Mouse (Mus musculus): ENCODE results near the gene Hist1h3d. TPM values are rescaled to one million over a fixed set of nuclear protein-coding genes. Genes with fewer than 3 reads are reported as not detected.
A peak's percentile ranks its signal among the peaks of the same experiment; 100 is the strongest.

Gene Hist1h3d
- polyA plus RNA-seq (2012; rRNA removed) (20.4 and 27.3 TPM in 2 replicates), polyA plus RNA-seq (2014; fragmentation: Nextera tagmentation; extraction: Ambion mirVana) (7.1 and 7.2 TPM in 2 replicates)

DNA sequence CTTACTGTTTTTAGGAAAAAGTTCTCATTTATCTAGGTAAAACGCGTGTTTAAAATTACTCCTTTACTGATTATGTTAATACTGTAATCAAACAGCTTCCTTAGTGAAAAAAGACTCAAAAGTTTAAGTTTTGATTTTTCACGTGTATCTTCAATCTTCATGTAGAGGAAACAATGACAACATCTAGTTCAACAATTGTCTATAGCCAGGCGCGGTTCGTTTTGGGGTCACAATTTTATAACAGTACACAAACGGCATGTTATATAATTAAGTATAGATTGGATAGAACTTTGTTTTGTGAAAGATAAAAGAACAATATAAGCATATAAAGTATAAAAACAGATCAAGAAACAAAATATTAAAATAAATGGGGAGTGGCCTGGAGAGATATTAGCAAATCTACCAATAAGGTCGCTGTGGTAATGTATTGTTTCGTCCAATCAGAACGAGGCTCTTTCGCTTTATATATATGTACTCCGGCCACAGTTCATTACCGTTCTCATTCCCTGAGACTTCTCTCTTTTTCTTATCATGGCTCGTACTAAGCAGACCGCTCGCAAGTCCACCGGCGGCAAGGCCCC is at the start of gene Hist1h3d:
Gene Hist1h3d (plus strand): TSS at position 493 of the 581 bp plus-strand sequence.
- TF ChIP-seq EP300 (IDR thresholded peaks at IDR 0.05; ENCODE audit: low read depth) (peak; percentile 68), CTCF (IDR thresholded peaks at IDR 0.05; ENCODE audit: low read depth) (no peak)
- H3K9ac ChIP-seq (replicated peaks), result peak within 1 kb of the TSS; percentile 99
- no peaks in the 10 kb centered on the region for H3K36me3 ChIP-seq (replicated peaks; ENCODE audit: control insufficient read depth, insufficient read depth, low read depth)
- DNase-seq (ENCODE audit: low read depth in 3 of 3, low spot score in 3 of 3) (peak; percentile 89 to 91 (median 91)), ATAC-seq (ENCODE audit: insufficient read depth) (peak; percentile 26)
- no peaks in the 10 kb centered on the region for H3K27me3 ChIP-seq (ENCODE audit: control insufficient read depth, insufficient read depth, low read length)
- H3K4me2 ChIP-seq (ENCODE audit: low read depth), result peak within 1 kb of the TSS; percentile 96
- H3K4me3 ChIP-seq (ENCODE audit: insufficient read depth in 1 of 2, low read depth in 2 of 2, low read length in 2 of 2), result peak within 1 kb of the TSS; percentile 65 to 69
- under 1% methylated on average over 18 of the region's 18 CpGs for WGBS (ENCODE audit: insufficient replicate concordance)
- H3K27ac ChIP-seq, result peak within 1 kb of the TSS; percentile 98
- no peaks in the 10 kb centered on the region for H3K9me3 ChIP-seq (ENCODE audit: control insufficient read depth, low read length)
- peaks cover 12 to 14% of the 10 kb centered on the region in 2 experiments; a peak in 3 of 4 replicates for H3K4me1 ChIP-seq (replicated peaks; ENCODE audit: control insufficient read depth in 2 of 2, insufficient read depth in 2 of 2, low read length in 1 of 2)

DNA sequence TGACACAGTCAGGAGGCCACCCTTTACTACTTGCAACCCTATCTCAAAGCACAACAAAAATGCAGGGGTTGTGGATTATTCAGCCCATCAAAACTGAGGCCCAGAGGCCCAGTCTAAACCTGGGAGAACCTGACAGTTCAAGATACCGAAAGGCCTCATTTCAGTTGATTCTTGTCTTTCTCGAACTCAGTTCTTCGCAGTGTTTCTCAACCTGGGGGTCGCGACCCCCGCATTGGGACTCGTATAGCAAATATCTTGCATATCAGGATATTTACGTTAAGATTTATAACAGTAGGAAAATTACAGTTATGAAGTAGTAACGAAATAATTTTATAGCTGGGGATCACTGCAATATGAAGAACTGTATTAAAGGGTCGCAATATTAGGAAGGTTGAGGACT is 49.7 kb upstream of the Hist1h3d start:
- peaks cover 11 to 17% of the 10 kb centered on the region in 2 experiments for H3K4me1 ChIP-seq (replicated peaks; ENCODE audit: control insufficient read depth in 2 of 2, insufficient read depth in 2 of 2, low read length in 1 of 2)
- H3K4me2 ChIP-seq (ENCODE audit: low read depth), result peak overlapping the region; percentile 64
- TF ChIP-seq CTCF (IDR thresholded peaks at IDR 0.05; ENCODE audit: low read depth), result no peak
- no peak for TF ChIP-seq EP300 (IDR thresholded peaks at IDR 0.05; ENCODE audit: low read depth)
- peak overlapping the region; percentile 46 to 47 for H3K4me3 ChIP-seq (ENCODE audit: insufficient read depth in 1 of 2, low read depth in 2 of 2, low read length in 2 of 2)
- no peaks in the 10 kb centered on the region for H3K27me3 ChIP-seq (ENCODE audit: control insufficient read depth, insufficient read depth, low read length)
- H3K36me3 ChIP-seq (replicated peaks; ENCODE audit: control insufficient read depth, insufficient read depth, low read depth), result no peaks in the 10 kb centered on the region
- H3K27ac ChIP-seq, result no peak overlapping the region; the same call in 1 of the 2 replicates
- H3K9ac ChIP-seq (replicated peaks), result peak overlapping the region; percentile 43
- WGBS (ENCODE audit: insufficient replicate concordance), result 1% methylated on average over 10 of the region's 10 CpGs
- H3K9me3 ChIP-seq (ENCODE audit: control insufficient read depth, low read length), result no peaks in the 10 kb centered on the region
- DNase-seq (ENCODE audit: low read depth in 3 of 3, low spot score in 3 of 3), result no peak
- no peak for ATAC-seq (ENCODE audit: insufficient read depth)

DNA sequence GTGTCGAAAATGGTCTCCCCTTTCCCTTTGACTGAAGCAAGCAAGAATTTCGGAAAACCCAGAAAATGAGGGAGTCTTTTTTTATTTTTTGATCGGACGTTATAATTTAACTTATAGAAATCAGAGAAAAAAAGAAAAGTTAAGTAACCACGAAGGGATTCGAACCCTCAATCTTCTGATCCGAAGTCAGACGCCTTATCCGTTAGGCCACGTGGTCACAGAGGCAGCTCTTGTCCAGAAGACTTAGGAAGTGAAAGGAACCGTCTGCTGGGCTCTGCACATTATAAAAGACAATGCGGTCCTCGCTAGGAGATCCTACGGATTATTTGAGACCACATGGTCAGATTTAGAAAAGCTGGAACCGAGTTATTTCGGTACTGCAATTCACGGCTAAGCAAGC is 49.3 kb upstream of the Hist1h3d start:
- ATAC-seq (ENCODE audit: insufficient read depth), result no peak
- Histone ChIP-seq H3K4me1 (replicated peaks; ENCODE audit: control insufficient read depth in 2 of 2, insufficient read depth in 2 of 2, low read length in 1 of 2) (peaks cover 7 to 16% of the 10 kb centered on the region in 2 experiments), H3K9me3 (ENCODE audit: control insufficient read depth, low read length) (no peaks in the 10 kb centered on the region), H3K4me3 (ENCODE audit: insufficient read depth in 1 of 2, low read depth in 2 of 2, low read length in 2 of 2) (peak overlapping the region; percentile 46 to 56), H3K4me2 (ENCODE audit: low read depth) (peak overlapping the region; percentile 64), H3K27me3 (ENCODE audit: control insufficient read depth, insufficient read depth, low read length) (no peaks in the 10 kb centered on the region), H3K27ac (no peak overlapping the region), H3K9ac (replicated peaks) (peak overlapping the region; percentile 59), H3K36me3 (replicated peaks; ENCODE audit: control insufficient read depth, insufficient read depth, low read depth) (no peaks in the 10 kb centered on the region)
- TF ChIP-seq CTCF (IDR thresholded peaks at IDR 0.05; ENCODE audit: low read depth) (no peak), EP300 (IDR thresholded peaks at IDR 0.05; ENCODE audit: low read depth) (peak; percentile 34; the same call in 1 of the 2 replicates)
- DNase-seq (ENCODE audit: low read depth in 3 of 3, low spot score in 3 of 3), result peak; percentile 79 to 81 (median 80)
- under 1% methylated on average over 17 of the region's 17 CpGs for WGBS (ENCODE audit: insufficient replicate concordance)

DNA sequence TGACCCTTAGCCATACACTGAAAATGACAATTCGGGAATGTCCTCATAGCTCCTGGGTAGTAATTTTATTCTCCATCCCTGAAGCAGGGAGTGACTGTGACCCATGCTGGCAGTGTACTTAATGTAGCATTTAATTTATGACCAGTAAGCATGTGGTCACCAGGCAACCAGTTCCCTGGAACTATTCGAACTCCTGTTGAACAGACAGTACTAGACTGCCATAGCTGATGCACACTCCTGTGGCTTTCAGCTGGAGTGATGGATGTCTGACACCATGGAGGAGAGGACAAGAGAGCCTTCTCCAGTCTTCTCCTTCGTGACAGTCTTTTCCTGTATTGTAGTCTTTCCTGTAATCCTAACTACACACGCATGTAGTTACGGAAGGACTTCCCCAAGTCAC is 46.6 kb upstream of the Hist1h3d start:
- H3K27ac ChIP-seq, result no peak overlapping the region; the same call in 1 of the 2 replicates
- no peak for TF ChIP-seq CTCF (IDR thresholded peaks at IDR 0.05; ENCODE audit: low read depth)
- no peak for TF ChIP-seq EP300 (IDR thresholded peaks at IDR 0.05; ENCODE audit: low read depth)
- H3K4me2 ChIP-seq (ENCODE audit: low read depth), result no peak overlapping the region
- ATAC-seq (ENCODE audit: insufficient read depth) (no peak), DNase-seq (ENCODE audit: low read depth in 3 of 3, low spot score in 3 of 3) (no peak)
- no peaks in the 10 kb centered on the region for H3K27me3 ChIP-seq (ENCODE audit: control insufficient read depth, insufficient read depth, low read length)
- H3K4me1 ChIP-seq (replicated peaks; ENCODE audit: control insufficient read depth in 2 of 2, insufficient read depth in 2 of 2, low read length in 1 of 2), result peaks cover 17 to 23% of the 10 kb centered on the region in 2 experiments
- H3K9me3 ChIP-seq (ENCODE audit: control insufficient read depth, low read length), result no peaks in the 10 kb centered on the region
- no peak overlapping the region for H3K4me3 ChIP-seq (ENCODE audit: insufficient read depth in 1 of 2, low read depth in 2 of 2, low read length in 2 of 2)
- no peaks in the 10 kb centered on the region for H3K36me3 ChIP-seq (replicated peaks; ENCODE audit: control insufficient read depth, insufficient read depth, low read depth)
- WGBS (ENCODE audit: insufficient replicate concordance), result 78% methylated on average over 5 of the region's 5 CpGs
- H3K9ac ChIP-seq (replicated peaks), result no peak overlapping the region

DNA sequence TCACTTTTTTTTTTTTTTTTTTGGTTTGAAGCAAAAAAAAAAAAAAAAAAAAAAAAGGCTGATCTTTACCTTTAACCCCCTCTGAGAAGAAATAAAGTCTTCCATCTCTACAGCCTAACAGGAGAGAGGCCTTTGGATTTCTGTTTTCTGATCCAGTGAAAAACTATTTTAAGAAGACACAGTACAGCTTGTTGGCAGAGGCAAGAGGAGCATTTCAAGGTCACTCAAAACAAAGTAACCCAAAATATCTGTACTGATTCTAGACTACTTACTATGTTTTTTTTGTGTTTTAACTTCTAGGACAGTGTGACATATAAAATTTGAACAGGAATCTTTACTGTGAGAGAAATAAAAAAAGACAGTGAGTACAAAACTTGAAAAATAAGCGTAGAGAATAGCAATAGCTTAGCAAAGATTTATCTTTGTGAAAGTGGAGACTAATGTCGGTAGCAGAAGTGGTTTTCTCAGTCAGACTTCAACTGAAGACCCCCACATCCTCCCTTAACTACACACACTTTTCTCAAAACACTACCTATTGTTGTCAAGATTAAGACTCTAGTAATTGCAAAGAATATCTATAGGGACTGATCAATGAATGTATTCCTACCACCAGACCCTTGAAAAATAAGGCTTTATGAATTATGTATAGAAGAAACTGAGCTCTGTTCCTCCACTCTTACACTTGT is 45.9 kb upstream of the Hist1h3d start:
- H3K27me3 ChIP-seq (ENCODE audit: control insufficient read depth, insufficient read depth, low read length), result no peaks in the 10 kb centered on the region
- peak overlapping the region; percentile 95 for H3K4me2 ChIP-seq (ENCODE audit: low read depth)
- H3K9me3 ChIP-seq (ENCODE audit: control insufficient read depth, low read length), result no peaks in the 10 kb centered on the region
- WGBS (ENCODE audit: insufficient replicate concordance), result 17% methylated on average over 2 of the region's 2 CpGs
- H3K4me1 ChIP-seq (replicated peaks; ENCODE audit: control insufficient read depth in 2 of 2, insufficient read depth in 2 of 2, low read length in 1 of 2), result peaks cover 17 to 23% of the 10 kb centered on the region in 2 experiments
- peak overlapping the region; percentile 64 to 74 for H3K4me3 ChIP-seq (ENCODE audit: insufficient read depth in 1 of 2, low read depth in 2 of 2, low read length in 2 of 2)
- DNase-seq (ENCODE audit: low read depth in 3 of 3, low spot score in 3 of 3) (no peak), ATAC-seq (ENCODE audit: insufficient read depth) (no peak)
- TF ChIP-seq EP300 (IDR thresholded peaks at IDR 0.05; ENCODE audit: low read depth), result no peak
- no peak for TF ChIP-seq CTCF (IDR thresholded peaks at IDR 0.05; ENCODE audit: low read depth)
- no peaks in the 10 kb centered on the region for H3K36me3 ChIP-seq (replicated peaks; ENCODE audit: control insufficient read depth, insufficient read depth, low read depth)
- H3K9ac ChIP-seq (replicated peaks), result peak overlapping the region; percentile 99
- peak overlapping the region; percentile 100 for H3K27ac ChIP-seq

Measured in liver, embryonic 14.5 days (tissue).